Mouse (Mus musculus) kidney, postnatal 0 days (tissue): ENCODE measurements around the gene Aipl1. TPM values are rescaled to one million over a fixed set of nuclear protein-coding genes. Genes with fewer than 3 reads are reported as not detected.

Source experiments
- ATAC-seq: fragments of 200-750 bp; cut with Nextera tagmentation; replicated peaks from 2 replicates; pipeline ENCODE4 v1.8.0; 2017; ENCODE audit warnings: low read depth, moderate number of reproducible peaks, moderate TSS enrichment, moderate library complexity; ENCODE audit not compliant: low FRiP score
- DNase-seq: peaks from one replicate; pipeline ENCODE4 v3.0.0-alpha.2; 2016; ENCODE audit warnings: low spot score
- H3K27ac ChIP-seq: fragments of 300-500 bp; sonication (generic); 2 replicates; pipeline ENCODE4 v1.5.1; 2014; ENCODE audit warnings: mild to moderate bottlenecking
- H3K27me3 ChIP-seq: fragments of 300-500 bp; sonication (generic); 2 replicates; pipeline ENCODE4 v1.6.1; 2014; ENCODE audit warnings: low read length, mixed read lengths; ENCODE audit not compliant: insufficient read depth
- H3K36me3 ChIP-seq: fragments of 300-500 bp; sonication (generic); 2 replicates; pipeline ENCODE4 v1.6.1; 2014; ENCODE audit warnings: low read length, mixed read lengths; ENCODE audit not compliant: insufficient read depth
- H3K4me1 ChIP-seq: fragments of 300-500 bp; sonication (generic); replicated peaks from 2 replicates; pipeline ENCODE4 v1.6.1; 2014; ENCODE audit warnings: antibody characterized with exemption, low read length, mixed read lengths; ENCODE audit not compliant: insufficient read depth
- H3K4me2 ChIP-seq: fragments of 300-500 bp; sonication (generic); 2 replicates; pipeline ENCODE4 v1.6.1; 2014; ENCODE audit warnings: mild to moderate bottlenecking, low read length, moderate library complexity, mixed read lengths
- H3K4me3 ChIP-seq: fragments of 300-500 bp; sonication (generic); replicated peaks from 2 replicates; pipeline ENCODE4 v1.5.1; 2014; ENCODE audit warnings: low read depth, low read length
- H3K9ac ChIP-seq: fragments of 300-500 bp; sonication (generic); 2 replicates; pipeline ENCODE4 v1.6.1; 2014; ENCODE audit warnings: low read depth, low read length
- H3K9me3 ChIP-seq: fragments of 300-500 bp; sonication (generic); replicated peaks from 2 replicates; pipeline ENCODE4 v1.6.1; 2016; ENCODE audit warnings: low read length, inconsistent platforms, mixed read lengths
- CTCF ChIP-seq: IDR thresholded peaks from 2 replicates; pipeline ENCODE4 v1.5.1; 2016; ENCODE audit warnings: antibody characterized with exemption, low read depth, mild to moderate bottlenecking, moderate library complexity
- WGBS: fragments of 180-500 bp; shearing (Covaris S2); extraction: QIAGEN DNeasy Blood & Tissue Kit; methylation state at CpG from one replicate; pipeline ENCODE4 v1.1.7; 2014; 5-methylcytosine and 5-hydroxymethylcytosine counted together
- polyA plus RNA-seq: library from polyadenylated mRNA; unstranded; fragments of >200 nt; fragmentation: Nextera tagmentation; extraction: Ambion mirVana; gene quantifications from 2 replicates; pipeline ENCODE4 v1.2.1, GENCODE M21; 2015

Aipl1 gene
- polyA plus RNA-seq = 0.38 and 0.41 TPM in 2 replicates

- Histone ChIP-seq H3K9me3 (no peaks in the 10 kb centered on the region), H3K36me3 (no peaks in the 10 kb centered on the region), H3K4me2 (no peak within 1 kb of the TSS), H3K27ac (no peak within 1 kb of the TSS), H3K27me3 (no peaks in the 10 kb centered on the region), H3K9ac (no peak within 1 kb of the TSS), H3K4me3 (no peak within 1 kb of the TSS), H3K4me1 (0 out of 2 replicates have a peak, but pooled peaks cover 3% of the 10 kb centered on the region)
- DNase-seq (no peak), ATAC-seq (no peak)
- no peak for TF ChIP-seq CTCF
- 70% methylated on average over 4 of the region's 4 CpGs for whole genome bisulfite sequencing
Observed at GRCm38 (mm10) chr11:72037409-72037808, at the start of gene Aipl1. Gene Aipl1, minus strand, starts transcription at chr11:72037509.

DNA sequence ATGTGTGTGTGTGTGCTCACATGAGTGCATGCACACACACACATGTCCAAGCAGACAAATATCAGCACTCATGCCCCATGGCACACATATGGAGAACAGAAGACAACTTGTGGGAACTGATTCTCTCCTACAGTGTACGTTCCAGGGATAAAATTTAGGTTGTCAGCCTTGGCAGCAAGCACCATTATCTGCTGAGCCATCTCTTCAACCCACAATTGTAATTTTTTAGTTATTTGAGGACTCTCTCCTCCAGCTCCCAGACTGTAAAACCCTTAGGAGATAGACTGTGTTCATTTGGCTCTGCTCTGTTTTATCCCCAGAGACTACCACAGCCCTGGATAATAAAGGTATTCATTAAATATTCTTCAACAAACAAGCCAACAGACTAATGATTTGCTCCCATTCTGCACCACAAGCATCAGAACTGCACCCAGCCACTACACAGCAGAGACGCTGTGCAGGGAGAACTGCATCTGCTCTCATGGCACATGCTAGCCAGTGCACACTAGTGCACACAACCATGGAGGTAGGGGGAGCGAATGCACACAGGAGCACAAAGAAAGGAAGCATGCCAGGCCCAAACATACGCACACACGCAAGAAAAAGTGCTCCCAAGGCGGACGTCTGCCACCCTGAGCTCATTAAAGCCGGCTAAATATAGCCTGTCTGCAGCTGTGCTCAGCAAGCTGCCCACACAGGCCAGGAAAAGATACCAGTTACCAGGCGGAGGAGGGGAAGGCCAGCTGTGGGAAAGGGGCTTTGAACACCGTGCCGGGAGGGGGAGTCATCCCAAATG lies 49.1 kb upstream of the Aipl1 start:
- Histone ChIP-seq H3K36me3 (no peaks in the 10 kb centered on the region), H3K4me2 (no peak overlapping the region), H3K27ac (no peak overlapping the region), H3K9me3 (no peaks in the 10 kb centered on the region), H3K27me3 (no peaks in the 10 kb centered on the region), H3K9ac (no peak overlapping the region), H3K4me3 (no peak overlapping the region), H3K4me1 (no peaks in the 10 kb centered on the region; the same call in 1 of the 2 replicates)
- WGBS = 31% methylated on average over 11 of the region's 11 CpGs
- no peak for ATAC-seq
- no peak for TF ChIP-seq CTCF
- DNase-seq = peak; percentile 53

- no peak overlapping the region for H3K9ac ChIP-seq
- H3K36me3 ChIP-seq = no peaks in the 10 kb centered on the region
- TF ChIP-seq CTCF = no peak
- no peaks in the 10 kb centered on the region for H3K27me3 ChIP-seq
- no peak overlapping the region for H3K4me2 ChIP-seq
- no peak for DNase-seq
- 93% methylated on average over 15 of the region's 15 CpGs for WGBS
- H3K4me1 ChIP-seq = no peaks in the 10 kb centered on the region; the same call in 1 of the 2 replicates
- ATAC-seq = no peak
- no peaks in the 10 kb centered on the region for H3K9me3 ChIP-seq
- no peak overlapping the region for H3K27ac ChIP-seq
- no peak overlapping the region for H3K4me3 ChIP-seq
Observed at GRCm38 (mm10) chr11:72084337-72084736, 47.0 kb upstream of the Aipl1 start.

GRCm38 (mm10) chr11:72082601-72083000 lies 45.3 kb upstream of the Aipl1 start:
- TF ChIP-seq CTCF = no peak
- H3K36me3 ChIP-seq = no peaks in the 10 kb centered on the region
- WGBS = 67% methylated on average over 4 of the region's 4 CpGs
- no peak overlapping the region for H3K27ac ChIP-seq
- H3K27me3 ChIP-seq = no peaks in the 10 kb centered on the region
- H3K9ac ChIP-seq = no peak overlapping the region
- no peak overlapping the region for H3K4me3 ChIP-seq
- H3K4me1 ChIP-seq = no peaks in the 10 kb centered on the region; the same call in 1 of the 2 replicates
- no peak overlapping the region for H3K4me2 ChIP-seq
- H3K9me3 ChIP-seq = no peaks in the 10 kb centered on the region
- no peak for ATAC-seq
- DNase-seq = no peak

DNA sequence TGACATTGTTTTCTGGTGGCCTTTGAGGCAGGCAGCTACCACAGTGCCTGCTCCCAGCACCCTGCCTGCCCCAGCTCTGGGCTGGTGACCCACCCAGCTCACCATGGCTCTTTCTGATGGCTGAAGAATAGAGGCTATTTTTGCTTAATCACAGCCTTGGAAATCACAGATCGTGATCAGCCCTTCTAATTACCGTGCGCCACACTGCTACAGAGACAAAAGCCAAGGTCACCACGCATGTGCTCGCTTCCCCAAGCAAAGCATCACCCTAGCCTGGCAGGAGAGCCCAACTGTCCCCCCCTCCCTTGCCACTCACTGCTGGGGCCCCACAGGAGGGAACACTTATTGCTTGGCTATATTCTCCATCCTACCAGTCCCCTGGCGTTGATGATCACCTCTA lies 43.2 kb upstream of the Aipl1 start:
- DNase-seq = no peak
- ATAC-seq = no peak

GRCm38 (mm10) chr11:72078647-72079046 lies 41.3 kb upstream of the Aipl1 start:
- Histone ChIP-seq H3K36me3 (no peaks in the 10 kb centered on the region), H3K9me3 (no peaks in the 10 kb centered on the region), H3K4me1 (no peaks in the 10 kb centered on the region), H3K27me3 (no peaks in the 10 kb centered on the region), H3K4me2 (no peak overlapping the region), H3K4me3 (no peak overlapping the region), H3K9ac (no peak overlapping the region), H3K27ac (no peak overlapping the region)
- DNase-seq (no peak), ATAC-seq (no peak)
- WGBS = 50% methylated on average over 4 of the region's 4 CpGs
- TF ChIP-seq CTCF = no peak

More for the DNA sequence above, 43.2 kb upstream of the Aipl1 start:
- H3K4me3 ChIP-seq = no peak overlapping the region
- no peak for TF ChIP-seq CTCF
- H3K9ac ChIP-seq = no peak overlapping the region
- no peak overlapping the region for H3K4me2 ChIP-seq
- no peaks in the 10 kb centered on the region for H3K4me1 ChIP-seq
- H3K27ac ChIP-seq = no peak overlapping the region
- H3K36me3 ChIP-seq = no peaks in the 10 kb centered on the region
- 86% methylated on average over 6 of the region's 6 CpGs for WGBS
- no peaks in the 10 kb centered on the region for H3K27me3 ChIP-seq
- no peaks in the 10 kb centered on the region for H3K9me3 ChIP-seq
